Mouse (Mus musculus) 3T3-L1 (cell line): ENCODE data around the gene Grhl1.

Source experiments
- DNase-seq: peaks from one replicate; pipeline ENCODE4 v3.0.0-alpha.2; 2015; ENCODE audit warnings: low read depth, low spot score

The Grhl1 gene

DNA sequence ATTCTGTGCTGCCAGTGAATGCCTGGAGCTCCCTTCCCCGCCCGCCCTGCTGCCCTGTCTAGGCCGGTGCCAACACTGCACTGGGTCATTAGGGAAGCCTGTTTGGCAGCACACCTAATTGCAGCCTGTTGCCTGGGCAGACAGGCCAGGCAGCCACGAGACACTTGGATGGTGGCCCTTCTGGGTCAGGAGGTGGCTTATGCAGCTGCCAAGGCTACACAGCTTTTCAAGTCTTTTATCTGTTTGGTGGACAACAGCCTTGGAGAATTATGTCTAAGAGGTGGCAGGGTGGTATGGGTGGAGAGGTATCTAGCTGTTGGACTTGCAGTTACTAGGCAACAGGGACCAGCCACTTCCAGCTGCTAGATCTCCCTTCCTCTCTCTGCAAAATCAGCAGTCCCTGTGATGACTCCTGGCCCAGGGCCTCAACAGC lies 70.3 kb downstream of the Grhl1 start:
- DNase-seq, result no peak

DNA sequence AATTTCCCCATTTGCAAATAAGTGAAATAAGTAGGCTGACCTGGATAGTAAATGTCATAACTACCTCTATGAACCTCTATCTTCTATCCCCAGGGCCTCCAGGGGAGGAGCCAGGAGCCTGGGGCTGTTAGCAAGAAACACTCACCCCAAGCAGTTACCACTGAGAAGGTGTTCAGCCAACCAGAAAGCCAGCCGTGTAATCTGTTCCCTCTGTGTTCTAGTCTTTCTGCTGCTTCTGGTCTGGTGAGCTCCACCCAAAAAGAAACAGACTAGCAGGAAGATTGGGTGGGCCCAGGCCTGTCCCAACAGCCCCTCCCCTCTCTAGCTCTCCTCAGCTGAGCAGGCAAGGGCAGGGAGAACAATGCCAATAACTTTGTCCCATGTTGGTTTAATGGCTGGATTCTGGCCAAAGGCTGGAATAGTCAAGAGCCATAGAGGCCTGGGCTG lies 72.1 kb downstream of the Grhl1 start:
- DNase-seq, result no peak

DNA sequence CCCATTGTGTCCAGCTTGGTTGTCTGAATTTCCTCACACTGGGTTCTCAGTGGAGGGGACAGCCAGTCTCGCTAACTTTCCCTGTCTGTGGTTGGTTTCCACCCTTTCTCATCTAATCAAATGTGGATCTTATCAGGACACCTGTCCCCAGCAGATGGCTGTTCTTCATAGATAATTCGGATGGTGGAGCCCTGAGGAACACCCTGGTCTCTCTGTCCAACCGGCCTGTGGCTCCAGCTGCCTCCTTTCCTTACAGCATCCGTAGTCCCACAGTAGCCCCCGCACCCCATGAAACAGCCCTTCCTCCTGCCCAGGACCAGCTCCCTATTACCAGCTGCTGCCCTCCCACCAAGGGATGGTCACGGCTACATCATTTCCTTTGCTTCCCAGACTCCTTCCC lies 73.8 kb downstream of the Grhl1 start:
- no peak for DNase-seq

DNA sequence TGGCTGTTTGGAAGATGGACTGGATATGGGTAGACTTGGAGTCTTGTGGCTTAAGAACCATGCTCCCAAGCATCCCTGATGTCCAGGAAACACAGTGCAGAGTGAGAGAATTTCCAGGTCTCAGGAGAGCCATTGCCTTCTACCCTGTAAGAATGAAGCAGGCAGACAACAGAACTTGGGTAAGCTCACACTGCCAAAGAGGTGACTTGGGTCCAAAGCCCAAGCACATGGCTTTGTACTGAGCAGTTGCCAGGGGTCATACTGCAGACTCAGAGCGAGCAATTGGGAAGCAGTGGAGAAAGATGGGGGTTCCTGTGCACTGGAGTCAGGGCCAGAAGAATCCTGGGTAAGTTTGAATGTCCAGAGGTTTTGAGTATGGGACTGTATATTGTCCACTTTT lies 76.0 kb downstream of the Grhl1 start:
- DNase-seq, result no peak

DNA sequence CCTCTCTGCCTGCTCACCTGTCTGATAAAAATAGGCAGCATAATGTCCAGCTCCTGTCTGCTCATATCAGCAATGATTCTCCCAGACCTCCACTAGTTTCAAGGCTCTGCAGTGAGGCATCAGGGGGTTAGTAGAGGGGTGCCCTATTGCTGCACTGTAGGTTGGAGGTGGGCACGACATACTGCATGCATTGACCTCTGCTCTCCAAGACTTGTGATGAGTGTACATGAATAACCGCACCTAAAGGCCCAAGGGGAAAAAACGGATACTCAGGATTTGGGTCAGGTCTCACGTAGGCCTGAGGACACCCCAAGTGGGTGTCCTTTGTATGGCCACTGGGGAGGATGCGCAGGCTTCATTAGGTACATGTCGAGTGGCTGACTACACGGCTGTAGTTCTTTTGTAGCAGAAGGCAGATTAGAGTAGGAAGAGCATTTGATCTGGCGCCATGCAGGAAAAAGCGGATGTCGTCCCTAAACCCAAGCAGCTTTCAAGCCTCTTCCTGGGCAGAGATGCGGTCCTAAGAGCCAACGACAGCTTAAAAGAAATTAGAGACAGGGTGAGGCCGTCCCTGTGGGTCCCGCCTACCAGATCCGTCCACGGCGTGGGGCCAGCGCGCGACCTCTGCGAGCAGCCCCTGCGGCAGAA lies 78.5 kb downstream of the Grhl1 start:
- DNase-seq, result no peak

DNA sequence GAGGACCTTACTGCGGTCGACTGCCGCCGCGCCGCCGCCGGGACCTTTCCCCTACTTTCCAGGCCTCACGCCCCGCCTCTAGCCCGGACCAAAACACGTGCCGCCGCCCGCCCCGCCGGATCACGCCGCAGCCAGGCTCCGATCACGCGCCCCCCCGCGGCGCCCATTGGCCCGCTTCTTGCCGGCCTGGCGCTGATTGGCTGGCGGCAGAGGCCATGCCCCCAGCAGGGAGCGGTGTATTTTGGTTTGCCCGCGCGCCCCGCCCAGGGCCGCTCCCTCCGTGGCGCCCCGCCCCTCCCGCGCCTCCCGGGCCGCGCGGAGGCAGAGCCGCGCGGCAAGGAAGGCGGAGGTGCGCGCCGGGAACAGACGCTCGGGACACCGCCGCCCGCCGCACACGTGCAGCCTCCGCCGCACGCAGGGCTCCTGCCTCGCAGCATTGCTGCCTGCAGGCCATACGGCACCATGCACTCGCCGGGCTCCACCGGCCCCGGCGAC lies 79.0 kb downstream of the Grhl1 start, which contains the start of gene Klf11:
Klf11 (plus strand) TSS at position 212 of the 495 bp plus-strand sequence.
- peak; percentile 88 for DNase-seq

DNA sequence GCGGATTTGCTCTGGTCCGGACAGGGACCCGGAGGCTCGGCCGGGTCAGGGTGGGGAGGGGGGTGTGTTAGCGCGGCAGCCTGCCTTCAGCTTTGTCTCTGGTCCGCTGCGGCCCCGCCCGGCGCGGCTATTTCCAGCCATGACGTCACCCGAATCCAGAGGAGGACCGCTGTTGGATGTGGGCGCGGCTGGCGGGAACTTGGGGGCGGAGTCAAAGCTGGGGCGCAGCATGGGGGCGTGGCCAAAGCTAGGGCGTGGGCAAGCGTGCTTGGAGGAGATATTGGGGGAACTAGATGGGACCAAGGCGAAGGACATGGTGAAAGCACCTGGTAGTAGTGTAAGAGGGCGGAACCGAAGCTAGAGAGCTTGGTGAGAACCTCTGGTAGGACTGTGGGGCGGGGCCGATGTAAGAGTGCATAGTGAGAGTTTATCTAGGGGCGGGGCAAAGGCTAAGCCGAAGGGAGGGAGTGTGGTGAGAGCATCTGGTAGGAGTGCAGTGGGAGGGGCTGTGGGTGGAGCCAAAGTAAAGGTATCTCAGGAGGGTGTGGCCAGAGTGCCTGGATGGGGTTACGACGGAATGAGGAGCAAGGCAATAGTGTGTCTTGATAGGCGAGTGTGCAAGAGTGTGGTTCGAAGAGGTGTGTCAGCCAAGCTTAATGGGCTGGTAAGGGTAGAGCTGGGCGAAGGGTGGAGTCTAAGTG lies 79.7 kb downstream of the Grhl1 start:
- peak; percentile 94 for DNase-seq

DNA sequence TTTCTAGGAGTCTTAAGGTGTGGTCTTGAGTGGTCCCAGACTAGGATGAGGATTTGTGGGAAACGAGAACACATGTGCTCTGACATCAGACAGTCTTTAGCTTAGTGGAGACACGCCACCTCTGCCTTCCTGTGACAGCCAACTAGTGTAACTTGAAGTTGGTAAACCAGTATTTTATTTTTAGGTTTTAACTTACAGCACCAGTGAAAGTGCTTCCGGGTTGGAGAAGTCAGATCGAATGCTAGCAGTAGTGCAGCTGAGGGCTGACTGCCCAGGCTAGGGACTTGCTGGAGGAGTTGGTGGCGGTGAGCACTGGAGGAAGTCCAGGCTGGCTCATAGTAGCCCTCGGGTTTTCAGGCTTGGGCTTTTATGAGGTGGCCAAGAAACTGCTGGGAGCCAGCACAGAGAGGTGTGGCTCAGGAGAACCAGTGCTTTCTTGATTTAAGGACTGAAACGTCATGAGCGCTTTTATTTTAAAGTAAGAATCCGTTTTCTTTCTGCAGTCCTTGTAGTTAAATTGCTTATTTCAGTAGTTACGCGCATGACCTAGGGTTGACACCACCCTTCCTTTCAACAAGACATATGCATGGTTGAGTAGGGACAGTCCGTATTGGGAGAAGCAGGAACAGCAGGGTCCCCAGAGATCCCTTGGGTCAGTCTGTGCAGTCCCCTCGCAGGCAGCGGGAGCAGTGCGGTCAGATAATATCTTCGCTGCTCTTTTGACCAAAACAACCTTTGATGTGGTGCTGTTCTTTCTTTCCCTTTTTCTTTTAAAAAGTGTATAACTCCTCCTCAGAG lies 82.2 kb downstream of the Grhl1 start:
- no peak for DNase-seq

DNA sequence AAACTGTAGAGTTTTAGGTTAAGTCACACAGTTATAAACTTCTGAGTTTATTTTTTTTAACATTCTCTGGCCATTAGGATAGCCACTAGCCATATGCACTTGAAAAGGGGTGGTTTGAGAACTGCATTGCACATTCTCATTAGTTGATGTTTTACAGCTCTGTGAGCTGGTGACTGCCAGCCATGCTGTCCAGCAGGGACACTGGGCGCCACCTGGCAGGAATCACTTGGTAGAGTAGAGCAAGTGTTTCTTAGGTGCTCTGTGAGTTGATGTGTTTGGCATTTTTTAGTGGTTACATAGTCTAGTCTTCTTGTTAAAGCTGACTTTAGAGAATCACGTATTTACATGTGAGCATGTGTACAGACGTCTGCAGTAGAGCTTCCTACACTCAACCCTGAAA lies 84.4 kb downstream of the Grhl1 start:
- DNase-seq, result no peak

DNA sequence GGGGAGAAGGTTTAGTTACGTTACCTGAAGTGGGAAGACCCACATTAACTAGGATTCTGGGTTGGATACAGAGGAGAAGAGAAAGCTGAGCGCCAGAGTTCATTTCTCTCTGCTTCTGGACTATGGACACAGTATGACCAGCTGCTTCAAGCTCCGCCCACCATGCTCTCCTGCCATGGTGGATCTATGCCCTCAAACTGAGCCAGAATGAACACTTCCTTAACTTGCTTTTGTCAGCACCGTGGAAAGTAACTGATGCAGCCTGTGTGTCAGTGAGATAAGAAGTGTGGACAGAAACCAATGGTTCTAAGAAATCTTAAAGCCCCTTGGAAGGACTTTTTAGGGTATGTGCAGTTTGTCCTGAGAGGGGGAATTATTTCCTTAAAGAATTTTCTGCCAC lies 86.9 kb downstream of the Grhl1 start:
- no peak for DNase-seq

DNA sequence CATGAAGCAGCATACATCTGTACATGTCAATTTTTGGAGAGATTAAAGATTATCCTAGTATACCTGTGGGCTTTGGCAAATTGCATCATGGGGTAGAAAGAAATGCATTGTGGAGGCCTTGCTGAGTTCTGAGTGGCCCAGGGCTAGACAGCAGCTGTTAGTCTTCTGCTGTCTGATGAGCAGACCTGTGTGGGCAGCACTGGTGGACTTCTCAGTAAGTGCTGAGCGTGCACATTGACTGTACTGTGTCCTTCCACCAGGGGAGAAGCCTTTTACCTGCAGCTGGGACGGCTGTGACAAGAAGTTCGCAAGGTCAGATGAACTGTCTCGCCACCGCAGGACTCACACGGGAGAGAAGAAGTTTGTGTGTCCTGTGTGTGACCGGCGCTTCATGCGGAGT lies 87.8 kb downstream of the Grhl1 start:
- DNase-seq, result no peak

DNA sequence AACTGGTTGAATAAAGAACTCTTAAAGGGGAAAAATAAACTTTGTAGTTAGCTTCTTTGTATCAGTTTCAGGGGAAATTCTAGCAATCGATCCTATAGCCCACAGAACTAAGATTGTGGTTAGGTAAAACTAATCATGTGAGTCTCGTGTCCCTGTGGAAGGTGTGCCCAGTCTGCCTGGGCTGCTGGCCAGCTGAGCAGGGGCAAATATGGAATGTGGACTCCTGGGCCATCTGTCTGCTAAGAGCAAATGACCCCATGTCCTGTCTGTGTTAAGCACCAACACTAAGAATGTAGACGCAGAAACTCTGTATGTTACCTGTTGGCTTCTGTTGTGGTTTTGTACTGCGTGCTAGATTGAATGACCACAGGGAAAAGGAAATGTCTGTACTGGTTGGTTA lies 89.0 kb downstream of the Grhl1 start:
- no peak for DNase-seq

DNA sequence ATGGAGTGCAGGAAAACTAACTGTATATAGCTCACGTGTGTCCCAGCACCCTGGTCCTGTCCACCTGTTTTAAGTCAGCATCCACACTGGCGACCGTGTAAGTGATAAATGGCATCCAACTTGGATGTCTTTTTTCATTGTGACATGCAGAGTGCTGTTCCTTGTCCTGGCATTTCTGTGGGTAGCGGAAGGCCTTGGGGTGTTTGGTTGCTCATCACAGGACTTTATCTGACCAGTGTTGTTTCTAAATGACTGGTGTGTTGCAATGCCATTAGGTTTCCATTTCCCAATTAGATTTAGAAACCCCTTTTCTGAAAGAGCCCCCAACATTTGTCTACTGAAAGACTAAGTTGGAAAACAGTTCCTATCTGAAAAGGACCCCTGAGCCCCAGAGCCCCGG lies 90.0 kb downstream of the Grhl1 start:
- no peak for DNase-seq
